Mouse (Mus musculus): ENCODE measurements around the gene Skap2. TPM values are rescaled to one million over a fixed set of nuclear protein-coding genes. Genes with fewer than 3 reads are reported as not detected.

Gene Skap2
- polyA plus RNA-seq, 1 experiment: 22.2 TPM

DNA sequence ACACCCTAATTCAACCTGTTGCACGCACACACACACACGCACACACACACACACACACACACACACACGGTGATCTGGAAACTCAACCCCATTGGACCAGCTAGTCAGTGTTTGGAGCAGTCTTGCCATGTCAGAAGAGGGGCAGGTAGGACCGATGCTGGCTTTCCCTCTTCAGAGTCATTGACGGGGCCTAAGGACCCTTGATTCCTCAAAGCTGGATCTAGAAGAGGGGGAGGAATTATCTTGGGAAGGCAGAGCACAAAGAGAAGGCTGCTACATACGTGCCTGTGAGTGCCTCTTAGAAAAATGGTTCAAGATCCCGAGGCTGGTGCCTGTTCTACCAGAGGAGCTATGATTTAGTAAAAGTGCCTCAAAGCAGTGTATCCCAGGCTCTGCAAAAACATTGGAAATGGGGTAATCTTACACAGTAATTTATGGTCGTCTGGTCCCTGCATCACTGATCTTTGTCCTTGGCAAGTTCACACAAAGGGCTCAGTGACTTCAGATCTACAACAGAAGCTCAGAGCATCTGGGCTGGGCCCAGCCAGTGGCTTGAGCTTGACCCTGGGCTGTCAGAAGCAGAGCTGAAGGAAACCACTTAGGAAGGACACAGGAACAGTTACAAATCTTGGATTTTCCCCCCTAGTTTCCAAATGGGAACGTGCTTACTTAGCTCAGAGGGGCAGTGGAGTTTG lies 188.1 kb downstream of the Skap2 start:
- no peak for TF ChIP-seq POLR2A (IDR thresholded peaks at IDR 0.05; ENCODE audit: low read depth, low read length)
- no peak for TF ChIP-seq CTCF (conservative IDR thresholded peaks at IDR 0.05; ENCODE audit: insufficient read depth, insufficient read length, low read depth, low read length)
- H3K4me1 ChIP-seq (ENCODE audit: control insufficient read depth, insufficient read depth, low read length): no peaks in the 10 kb centered on the region
- H3K4me3 ChIP-seq (ENCODE audit: insufficient read depth, low read depth, low read length): no peak overlapping the region
- WGBS: 75% methylated on average over 9 of the region's 9 CpGs
- no peaks in the 10 kb centered on the region for H3K27me3 ChIP-seq (replicated peaks; ENCODE audit: control insufficient read depth, insufficient read depth, low read length)
- no peaks in the 10 kb centered on the region for H3K36me3 ChIP-seq (ENCODE audit: control insufficient read depth, insufficient read depth, low read length)
- no peak for DNase-seq
- no peak overlapping the region for H3K27ac ChIP-seq (ENCODE audit: insufficient read depth, low read depth, low read length)

DNA sequence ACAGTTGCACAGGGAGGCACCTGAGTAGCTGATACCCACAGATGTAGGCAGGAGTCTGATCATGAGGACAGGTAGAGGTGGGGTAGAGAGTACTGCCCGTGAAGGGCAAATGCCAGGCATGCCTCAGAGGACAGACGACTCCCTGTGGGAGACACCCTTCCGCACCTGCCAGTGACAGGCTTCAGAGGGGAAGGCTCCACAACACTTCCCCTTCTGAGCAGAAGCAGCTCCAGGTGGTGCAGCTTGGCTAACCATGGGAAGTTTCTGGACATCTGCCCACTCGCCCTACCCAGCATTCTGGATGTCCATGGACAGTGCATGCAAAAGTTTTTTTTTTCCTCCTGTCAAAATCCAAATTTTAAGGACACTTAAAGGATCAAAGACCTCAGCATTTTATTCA lies 190.3 kb downstream of the Skap2 start:
- Histone ChIP-seq H3K27me3 (replicated peaks; ENCODE audit: control insufficient read depth, insufficient read depth, low read length) (no peaks in the 10 kb centered on the region), H3K4me1 (ENCODE audit: control insufficient read depth, insufficient read depth, low read length) (no peaks in the 10 kb centered on the region), H3K4me3 (ENCODE audit: insufficient read depth, low read depth, low read length) (no peak overlapping the region), H3K36me3 (ENCODE audit: control insufficient read depth, insufficient read depth, low read length) (no peaks in the 10 kb centered on the region), H3K27ac (ENCODE audit: insufficient read depth, low read depth, low read length) (no peak overlapping the region)
- TF ChIP-seq POLR2A (IDR thresholded peaks at IDR 0.05; ENCODE audit: low read depth, low read length) (no peak), CTCF (conservative IDR thresholded peaks at IDR 0.05; ENCODE audit: insufficient read depth, insufficient read length, low read depth, low read length) (no peak)
- peak; percentile 46 for DNase-seq
- WGBS: 45% methylated on average over 4 of the region's 4 CpGs

DNA sequence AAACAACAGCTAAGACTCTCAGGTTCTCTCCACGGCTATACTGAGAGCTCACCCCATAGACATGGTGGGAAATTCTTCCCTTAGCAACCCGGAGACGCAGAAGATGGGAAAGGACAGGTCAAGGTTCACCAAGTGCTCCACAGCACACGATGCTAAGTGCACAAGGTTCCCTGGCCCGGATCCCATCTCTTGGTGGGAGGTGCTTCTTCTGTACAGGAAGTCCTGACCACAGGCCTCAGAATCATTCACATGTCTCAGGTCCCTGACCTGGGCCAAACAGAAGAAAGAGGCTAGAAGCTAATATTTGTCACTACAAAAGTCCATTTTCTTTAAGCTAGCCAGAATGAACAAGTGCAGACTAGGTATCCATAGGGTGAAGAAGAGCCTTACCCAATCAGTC lies 191.5 kb downstream of the Skap2 start:
- TF ChIP-seq CTCF (conservative IDR thresholded peaks at IDR 0.05; ENCODE audit: insufficient read depth, insufficient read length, low read depth, low read length) (no peak), POLR2A (IDR thresholded peaks at IDR 0.05; ENCODE audit: low read depth, low read length) (no peak)
- Histone ChIP-seq H3K36me3 (ENCODE audit: control insufficient read depth, insufficient read depth, low read length) (no peaks in the 10 kb centered on the region), H3K4me3 (ENCODE audit: insufficient read depth, low read depth, low read length) (no peak overlapping the region), H3K4me1 (ENCODE audit: control insufficient read depth, insufficient read depth, low read length) (no peaks in the 10 kb centered on the region), H3K27me3 (replicated peaks; ENCODE audit: control insufficient read depth, insufficient read depth, low read length) (no peaks in the 10 kb centered on the region), H3K27ac (ENCODE audit: insufficient read depth, low read depth, low read length) (no peak overlapping the region)
- peak; percentile 81 for DNase-seq
- 44% methylated on average over 5 of the region's 5 CpGs for WGBS

DNA sequence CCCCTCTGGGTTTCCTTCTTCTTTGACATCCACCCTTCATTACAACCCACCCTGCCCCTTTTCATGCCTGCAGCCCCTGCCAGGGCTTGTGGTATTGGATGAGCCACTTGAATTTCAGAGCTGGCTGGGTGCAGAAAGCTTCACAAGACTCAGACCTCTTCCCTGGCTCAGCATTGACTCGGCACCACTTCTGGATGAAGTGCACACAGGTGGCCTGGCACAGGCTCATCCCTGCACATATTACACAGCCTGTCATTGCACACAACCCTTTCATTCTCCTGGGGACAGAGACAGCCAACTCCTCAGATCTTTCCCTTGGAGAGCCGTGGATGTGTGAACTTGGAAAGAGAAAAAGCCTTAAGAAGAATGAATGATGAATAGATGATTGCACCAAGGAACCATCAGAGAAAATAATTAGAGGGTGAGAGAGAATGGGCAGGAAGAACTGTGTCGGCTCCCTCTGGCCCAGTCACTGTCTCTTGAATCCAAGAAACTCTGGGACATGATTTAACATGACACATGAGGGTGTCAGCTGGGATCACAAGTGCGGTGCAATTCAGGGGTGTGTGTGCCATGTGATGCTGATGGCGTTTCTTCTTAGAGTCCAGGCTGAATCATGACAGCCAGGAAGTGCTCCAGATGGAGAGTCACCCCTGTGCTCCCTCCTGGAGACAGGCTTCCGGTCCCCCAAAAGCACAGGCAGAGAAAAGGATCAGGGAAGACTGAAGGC lies 195.3 kb downstream of the Skap2 start:
- WGBS: 71% methylated on average over 6 of the region's 6 CpGs
- no peaks in the 10 kb centered on the region for H3K36me3 ChIP-seq (ENCODE audit: control insufficient read depth, insufficient read depth, low read length)
- no peaks in the 10 kb centered on the region for H3K4me1 ChIP-seq (ENCODE audit: control insufficient read depth, insufficient read depth, low read length)
- H3K4me3 ChIP-seq (ENCODE audit: insufficient read depth, low read depth, low read length): no peak overlapping the region
- TF ChIP-seq POLR2A (IDR thresholded peaks at IDR 0.05; ENCODE audit: low read depth, low read length): no peak
- no peak for TF ChIP-seq CTCF (conservative IDR thresholded peaks at IDR 0.05; ENCODE audit: insufficient read depth, insufficient read length, low read depth, low read length)
- no peak for DNase-seq
- H3K27me3 ChIP-seq (replicated peaks; ENCODE audit: control insufficient read depth, insufficient read depth, low read length): no peaks in the 10 kb centered on the region
- no peak overlapping the region for H3K27ac ChIP-seq (ENCODE audit: insufficient read depth, low read depth, low read length)

DNA sequence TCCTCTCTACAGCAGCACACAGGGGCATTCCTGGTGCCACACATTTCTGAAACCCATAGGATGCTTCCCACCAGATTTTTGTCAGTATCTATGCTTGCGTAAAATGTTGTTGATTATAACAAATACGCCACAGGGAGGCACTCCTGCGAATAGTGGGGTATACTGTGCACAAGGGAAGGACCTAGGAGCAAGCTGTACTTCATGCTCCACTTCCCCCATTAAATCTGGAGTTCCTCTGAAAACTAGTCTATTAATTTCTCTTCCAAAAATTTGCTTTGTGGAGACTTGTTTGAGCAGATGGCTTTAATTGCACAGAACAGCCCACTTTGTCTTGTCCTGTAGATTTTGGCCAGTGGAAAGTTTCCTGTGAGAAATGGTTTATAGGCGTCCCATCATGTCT lies 201.4 kb downstream of the Skap2 start:
- TF ChIP-seq POLR2A (IDR thresholded peaks at IDR 0.05; ENCODE audit: low read depth, low read length): no peak
- TF ChIP-seq CTCF (conservative IDR thresholded peaks at IDR 0.05; ENCODE audit: insufficient read depth, insufficient read length, low read depth, low read length): no peak
- DNase-seq: no peak
- Histone ChIP-seq H3K4me3 (ENCODE audit: insufficient read depth, low read depth, low read length) (no peak overlapping the region), H3K27ac (ENCODE audit: insufficient read depth, low read depth, low read length) (no peak overlapping the region), H3K36me3 (ENCODE audit: control insufficient read depth, insufficient read depth, low read length) (no peaks in the 10 kb centered on the region), H3K27me3 (replicated peaks; ENCODE audit: control insufficient read depth, insufficient read depth, low read length) (no peaks in the 10 kb centered on the region), H3K4me1 (ENCODE audit: control insufficient read depth, insufficient read depth, low read length) (no peaks in the 10 kb centered on the region)
- 78% methylated on average over 4 of the region's 4 CpGs for WGBS

DNA sequence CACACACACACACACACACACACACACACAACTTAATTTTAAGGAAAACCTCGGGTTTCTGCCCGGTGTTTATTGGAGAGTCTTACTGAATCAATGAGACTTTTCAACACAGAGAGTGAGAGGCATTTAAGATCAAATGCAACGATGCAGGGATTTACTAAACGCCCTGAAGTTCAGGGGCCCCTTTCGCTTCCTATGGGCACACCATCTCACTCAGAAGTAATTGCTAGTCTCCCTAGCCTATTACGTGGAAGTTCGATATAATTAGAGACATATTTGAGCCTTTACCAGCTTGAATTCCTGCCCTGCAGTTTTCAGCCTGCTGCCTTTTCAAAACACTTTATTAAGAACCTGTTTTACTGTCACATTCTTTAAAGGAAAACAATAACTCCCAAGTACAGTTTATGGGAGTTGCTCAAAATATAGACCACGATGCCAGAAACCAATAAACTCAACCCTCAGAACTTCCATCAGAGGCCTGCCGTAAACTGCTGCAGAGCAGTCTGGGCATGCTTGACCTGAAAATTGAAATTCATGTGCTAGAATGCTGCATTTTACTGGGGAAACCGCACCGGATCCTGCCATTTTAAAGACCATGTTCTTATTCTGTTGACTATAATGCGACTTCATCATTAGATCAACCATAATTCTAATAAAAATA lies 203.1 kb downstream of the Skap2 start:
- TF ChIP-seq CTCF (conservative IDR thresholded peaks at IDR 0.05; ENCODE audit: insufficient read depth, insufficient read length, low read depth, low read length): no peak
- TF ChIP-seq POLR2A (IDR thresholded peaks at IDR 0.05; ENCODE audit: low read depth, low read length): no peak
- WGBS: 81% methylated on average over 12 of the region's 12 CpGs
- Histone ChIP-seq H3K4me3 (ENCODE audit: insufficient read depth, low read depth, low read length) (no peak overlapping the region), H3K27me3 (replicated peaks; ENCODE audit: control insufficient read depth, insufficient read depth, low read length) (no peaks in the 10 kb centered on the region), H3K36me3 (ENCODE audit: control insufficient read depth, insufficient read depth, low read length) (no peaks in the 10 kb centered on the region), H3K4me1 (ENCODE audit: control insufficient read depth, insufficient read depth, low read length) (no peaks in the 10 kb centered on the region), H3K27ac (ENCODE audit: insufficient read depth, low read depth, low read length) (no peak overlapping the region)
- no peak for DNase-seq

DNA sequence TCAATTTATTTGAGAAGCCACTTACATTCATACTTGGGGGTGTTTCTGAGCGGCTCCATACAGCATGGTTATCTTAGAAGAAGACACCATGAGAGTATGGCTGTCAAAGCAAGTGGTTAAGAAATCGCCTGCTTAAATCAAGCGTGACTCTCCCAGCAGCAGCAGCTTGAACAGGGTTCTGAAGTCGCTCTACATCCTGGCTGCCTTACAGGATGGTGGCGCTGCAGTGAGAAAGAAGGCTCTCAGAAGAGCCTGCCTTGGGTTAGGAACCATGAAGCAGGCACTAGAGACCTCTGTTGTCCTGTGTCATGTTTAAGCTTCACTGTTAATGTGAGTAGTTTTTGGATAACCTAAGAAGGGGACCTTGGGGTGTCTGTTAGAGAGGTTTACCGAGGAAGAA lies 204.3 kb downstream of the Skap2 start:
- no peak overlapping the region for H3K4me3 ChIP-seq (ENCODE audit: insufficient read depth, low read depth, low read length)
- H3K27ac ChIP-seq (ENCODE audit: insufficient read depth, low read depth, low read length): no peak overlapping the region
- 80% methylated on average over 6 of the region's 6 CpGs for WGBS
- no peaks in the 10 kb centered on the region for H3K27me3 ChIP-seq (replicated peaks; ENCODE audit: control insufficient read depth, insufficient read depth, low read length)
- H3K36me3 ChIP-seq (ENCODE audit: control insufficient read depth, insufficient read depth, low read length): no peaks in the 10 kb centered on the region
- TF ChIP-seq POLR2A (IDR thresholded peaks at IDR 0.05; ENCODE audit: low read depth, low read length): no peak
- TF ChIP-seq CTCF (conservative IDR thresholded peaks at IDR 0.05; ENCODE audit: insufficient read depth, insufficient read length, low read depth, low read length): no peak
- no peak for DNase-seq
- no peaks in the 10 kb centered on the region for H3K4me1 ChIP-seq (ENCODE audit: control insufficient read depth, insufficient read depth, low read length)

Other genes with a start within 250 kb of the Skap2 start
- 1.2 and 1.3 TPM in 2 replicates for gene Hoxa1, start 145.8 kb upstream of the Skap2 start, polyA plus RNA-seq (2012; rRNA removed)
- gene Hoxa2, start 152.3 kb upstream of the Skap2 start, polyA plus RNA-seq (2012; rRNA removed): 1.3 and 1.6 TPM in 2 replicates
- 0.19 and 0.22 TPM in 2 replicates for gene 5730596B20Rik, start 164.9 kb upstream of the Skap2 start, polyA plus RNA-seq (2012; rRNA removed)
- gene Hoxa4, start 179.2 kb upstream of the Skap2 start, polyA plus RNA-seq (2012; rRNA removed): 2.8 TPM in 2 replicates
- gene Hoxa5, start 192.0 kb upstream of the Skap2 start, polyA plus RNA-seq (2012; rRNA removed): 6.9 and 8.1 TPM in 2 replicates
- 2.4 and 3.4 TPM in 2 replicates for gene Hoxa6, start 196.2 kb upstream of the Skap2 start, polyA plus RNA-seq (2012; rRNA removed)
- 7.4 and 7.6 TPM in 2 replicates for gene Hoxa3, start 200.8 kb upstream of the Skap2 start, polyA plus RNA-seq (2012; rRNA removed)
- 0.78 and 2.9 TPM in 2 replicates for gene Gm28308, start 200.8 kb upstream of the Skap2 start, polyA plus RNA-seq (2012; rRNA removed)
- 44.1 and 45.9 TPM in 2 replicates for gene Hoxa7, start 209.3 kb upstream of the Skap2 start, polyA plus RNA-seq (2012; rRNA removed)
- 36.0 and 63.1 TPM in 2 replicates for gene Hoxa9, start 218.5 kb upstream of the Skap2 start, polyA plus RNA-seq (2012; rRNA removed)
- gene Hoxa10, start 228.3 kb upstream of the Skap2 start, polyA plus RNA-seq (2012; rRNA removed): 34.0 and 34.4 TPM in 2 replicates
- gene Hoxa11, start 233.3 kb upstream of the Skap2 start, polyA plus RNA-seq (2012; rRNA removed): 3.7 TPM in 2 replicates
- not detected in 2 replicates for gene Hoxa13, start 248.3 kb upstream of the Skap2 start, polyA plus RNA-seq (2012; rRNA removed)